Mouse (Mus musculus) CH12F3 (cell line): ENCODE measurements around the gene Gpbar1.
"Not testable (repeated sequence)": the region's sequence is repeated elsewhere in the genome, so short reads cannot be mapped to it uniquely, and the experiment has no call there.

Source experiments
- in situ Hi-C: fragments of 300-500 bp; cut with MboI; formaldehyde crosslinking; loops from 2 replicates; pipeline ENCODE4 v1.14.3; 2020; ENCODE audit warnings: low sequenced_read_pairs

Gene Gpbar1

DNA sequence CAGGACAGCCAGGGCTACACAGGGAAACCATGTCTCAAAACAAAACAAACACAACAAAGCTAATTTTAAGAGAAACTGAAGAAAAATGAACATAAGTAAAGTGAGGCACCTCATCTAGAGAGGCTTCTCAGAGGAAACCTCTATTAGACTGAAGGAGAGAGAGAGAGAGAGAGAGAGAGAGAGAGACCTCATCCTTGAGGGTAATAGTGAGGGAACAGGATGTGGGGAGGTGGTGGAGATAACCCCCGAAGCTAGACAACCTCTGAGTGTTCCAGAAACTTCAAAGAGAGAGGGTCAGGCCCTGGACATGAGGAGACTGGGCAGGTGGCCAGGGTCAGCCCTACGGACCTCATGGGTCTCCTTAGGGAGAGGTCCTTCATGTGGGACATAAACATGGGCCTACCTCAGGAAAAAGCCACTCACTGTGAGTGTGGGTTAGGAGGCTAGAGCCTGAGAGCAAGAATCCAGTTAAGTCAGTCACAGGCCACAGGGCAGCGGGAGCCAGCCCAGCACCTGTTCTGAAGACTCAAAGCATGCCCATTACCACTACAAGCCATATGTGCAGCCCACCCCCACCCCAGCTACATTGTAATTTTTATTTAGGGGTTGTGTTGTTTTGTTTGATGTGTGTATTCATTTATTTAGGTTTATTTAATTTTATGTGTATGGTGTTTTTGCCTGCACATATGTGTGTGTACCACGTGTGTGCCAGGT is 37.9 kb downstream of the Gpbar1 start:
- in situ Hi-C loops = no loop called here

DNA sequence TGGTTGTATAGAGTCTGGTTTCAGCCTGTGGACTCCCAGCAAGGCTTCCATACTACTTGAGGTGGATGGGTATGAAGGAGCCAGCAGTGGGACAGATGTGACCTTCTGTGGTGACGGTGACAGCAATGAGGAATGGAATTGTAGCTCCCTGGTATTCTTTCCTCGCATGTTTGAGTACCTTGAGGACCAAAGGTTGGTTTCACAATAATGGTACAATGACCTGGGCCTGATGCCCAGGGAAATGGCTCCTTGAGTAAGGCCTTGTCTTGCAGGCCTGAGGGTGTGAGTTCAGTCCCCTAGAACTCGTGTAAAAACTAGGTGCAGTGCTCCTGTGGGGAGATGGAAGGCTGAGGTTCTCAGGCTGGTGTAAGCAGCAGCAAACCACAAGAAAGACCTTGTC is 40.4 kb downstream of the Gpbar1 start:
- in situ Hi-C loops = no loop called here

DNA sequence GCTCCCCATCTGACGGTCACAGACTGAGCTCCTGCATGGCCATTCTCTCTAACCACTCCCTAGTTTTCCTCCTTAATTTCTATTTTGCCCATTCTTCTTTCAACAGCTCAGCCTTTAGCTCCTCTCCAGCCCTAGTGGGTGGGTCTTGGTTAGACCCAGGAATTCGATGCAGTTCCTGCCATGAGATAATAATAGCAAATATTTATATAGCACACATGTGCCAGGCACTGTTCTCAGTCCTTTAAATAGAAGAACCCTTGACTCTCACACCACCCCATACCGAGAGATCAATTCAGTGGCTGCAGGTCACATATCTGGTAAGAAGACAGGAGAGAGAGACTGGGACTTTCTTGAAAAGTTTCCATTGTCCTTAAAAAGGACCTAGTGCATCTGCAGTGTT is 43.0 kb downstream of the Gpbar1 start:
- in situ Hi-C loops = no loop called here

DNA sequence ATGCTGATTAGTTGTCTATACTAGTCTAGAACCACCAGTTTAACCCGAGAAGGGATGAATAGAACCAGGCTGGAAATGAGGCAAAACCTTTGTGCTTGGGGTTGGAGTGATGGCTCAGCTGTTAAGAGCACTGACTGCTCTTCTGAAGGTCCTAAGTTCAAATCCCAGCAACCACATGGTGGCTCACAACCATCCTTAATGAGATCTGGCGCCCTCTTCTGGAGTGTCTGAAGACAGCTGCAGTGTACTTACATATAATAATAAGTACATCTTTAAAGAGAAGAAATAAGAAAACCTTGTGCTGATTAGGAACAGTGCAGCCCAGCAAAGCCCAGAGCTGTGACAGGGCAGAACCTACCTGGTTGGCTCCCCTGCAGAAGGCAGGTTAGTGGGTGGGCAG is 48.6 kb downstream of the Gpbar1 start:
- in situ Hi-C loops = not testable (repeated sequence)
